Mouse (Mus musculus) heart, embryonic 14.5 days (tissue): Measurements from ENCODE around the gene Ate1. TPM values are rescaled to one million over a fixed set of nuclear protein-coding genes. Genes with fewer than 3 reads are reported as not detected.

Experiments
- ATAC-seq: fragments of 200-750 bp; cut with Nextera tagmentation; 2 replicates; pipeline ENCODE4 v1.8.0; 2017; ENCODE audit warnings: low read depth, moderate TSS enrichment; ENCODE audit not compliant: insufficient number of reproducible peaks, insufficient read depth, low FRiP score
- H3K27ac ChIP-seq, 2 experiments: fragments of 200-500 bp in 1 of 2; fragments of 300-500 bp in 1 of 2; sonication (generic) in 1 of 2; replicated peaks in 1 of 2; 2 replicates each; pipeline ENCODE4 v1.5.1; 2012 to 2014; ENCODE audit warnings: low read depth in 2 of 2, low read length in 2 of 2, control low read depth in 1 of 2, mild to moderate bottlenecking in 1 of 2, mixed read lengths in 1 of 2; ENCODE audit not compliant: control insufficient read depth in 1 of 2, insufficient read depth in 1 of 2
- H3K27me3 ChIP-seq: fragments of 300-500 bp; sonication (generic); 2 replicates; pipeline ENCODE4 v1.6.1; 2014; ENCODE audit warnings: mild to moderate bottlenecking, low read length, control low read depth; ENCODE audit not compliant: control insufficient read depth, insufficient read depth
- H3K36me3 ChIP-seq: fragments of 300-500 bp; sonication (generic); 2 replicates; pipeline ENCODE4 v1.6.1; 2014; ENCODE audit warnings: mild to moderate bottlenecking, control low read depth, low read length, mixed read lengths; ENCODE audit not compliant: control insufficient read depth, insufficient read depth
- H3K4me1 ChIP-seq, 2 experiments: fragments of 200-500 bp in 1 of 2; fragments of 300-500 bp in 1 of 2; sonication (generic) in 1 of 2; 2 replicates each; pipeline ENCODE4 v1.6.1; 2012 to 2014; ENCODE audit warnings: low read length in 2 of 2, control low read depth in 1 of 2, mixed read lengths in 1 of 2; ENCODE audit not compliant: control insufficient read depth in 2 of 2, insufficient read depth in 2 of 2
- H3K4me2 ChIP-seq: fragments of 300-500 bp; sonication (generic); 2 replicates; pipeline ENCODE4 v1.6.1; 2014; ENCODE audit warnings: mild to moderate bottlenecking, low read length
- H3K4me3 ChIP-seq, 2 experiments: fragments of 200-500 bp in 1 of 2; fragments of 300-500 bp in 1 of 2; sonication (generic) in 1 of 2; 2 replicates each; pipeline ENCODE4 v1.5.1; 2012 to 2014; ENCODE audit warnings: low read length in 2 of 2, mild to moderate bottlenecking in 2 of 2, control low read depth in 1 of 2, low read depth in 1 of 2, moderate library complexity in 1 of 2; ENCODE audit not compliant: control insufficient read depth in 1 of 2, insufficient read depth in 1 of 2
- H3K9ac ChIP-seq: fragments of 300-500 bp; sonication (generic); 2 replicates; pipeline ENCODE4 v1.6.1; 2014; ENCODE audit warnings: mild to moderate bottlenecking, low read length
- H3K9me3 ChIP-seq: fragments of 300-500 bp; sonication (generic); 2 replicates; pipeline ENCODE4 v1.6.1; 2016; ENCODE audit warnings: low read length, control low read depth; ENCODE audit not compliant: control insufficient read depth
- WGBS: fragments of 180-500 bp; shearing (Covaris S2); extraction: QIAGEN DNeasy Blood & Tissue Kit; methylation state at CpG from one replicate; pipeline ENCODE4 v1.1.7; 2014; 5-methylcytosine and 5-hydroxymethylcytosine counted together
- polyA plus RNA-seq: library from polyadenylated mRNA; unstranded; fragments of >200 nt; fragmentation: Nextera tagmentation; extraction: Ambion mirVana; gene quantifications from 2 replicates; pipeline ENCODE4 v1.2.1, GENCODE M21; 2014

The Ate1 gene
- polyA plus RNA-seq, 1 experiment from 2014 or later: 67.3 TPM

GRCm38 (mm10) chr7:130365711-130366110 lies 154.5 kb downstream of the Ate1 start:
- Histone ChIP-seq H3K4me3 (no peak overlapping the region), H3K4me1 (peaks cover 0 to 2% of the 10 kb centered on the region in 2 experiments; a peak in 1 of 4 replicates), H3K36me3 (no peaks in the 10 kb centered on the region), H3K27ac (no peak overlapping the region), H3K4me2 (no peak overlapping the region), H3K9me3 (peaks cover 5% of the 10 kb centered on the region), H3K27me3 (peaks cover 5% of the 10 kb centered on the region; the same call in 1 of the 2 replicates), H3K9ac (no peak overlapping the region)
- 92% methylated on average over 10 of the region's 10 CpGs for WGBS
- no peak for ATAC-seq

Other genes starting within 250 kb of the Ate1 start
- gene Nsmce4a, start 52.7 kb upstream of the Ate1 start, polyA plus RNA-seq: 156 and 160 TPM in 2 replicates
- 55.9 and 56.4 TPM in 2 replicates for gene Tacc2, start 57.1 kb upstream of the Ate1 start, polyA plus RNA-seq